Mouse (Mus musculus) lung, adult 2 months (tissue): ENCODE measurements at regions not wholly inside any gene's neighbourhood (a gene's known extent, or its start where the extent isn't known, plus 50 kb on each side); places are given as distances from the start of the nearest gene placed in this dataset.
"Not testable (repeated sequence)": the region's sequence is repeated elsewhere in the genome, so short reads cannot be mapped to it uniquely, and the experiment has no call there.

Experiments
- CTCF ChIP-seq: fragments of 200-500 bp; IDR thresholded peaks from 2 replicates; pipeline ENCODE4 v1.5.1; 2011; ENCODE audit warnings: mild to moderate bottlenecking, low read length, control low read depth; ENCODE audit not compliant: insufficient read depth
- POLR2A ChIP-seq: fragments of 200-500 bp; IDR thresholded peaks from 2 replicates; pipeline ENCODE4 v1.6.1; 2011; ENCODE audit warnings: low read depth, mild to moderate bottlenecking, control low read depth, low read length, borderline replicate concordance; ENCODE audit errors: extremely low read depth

DNA sequence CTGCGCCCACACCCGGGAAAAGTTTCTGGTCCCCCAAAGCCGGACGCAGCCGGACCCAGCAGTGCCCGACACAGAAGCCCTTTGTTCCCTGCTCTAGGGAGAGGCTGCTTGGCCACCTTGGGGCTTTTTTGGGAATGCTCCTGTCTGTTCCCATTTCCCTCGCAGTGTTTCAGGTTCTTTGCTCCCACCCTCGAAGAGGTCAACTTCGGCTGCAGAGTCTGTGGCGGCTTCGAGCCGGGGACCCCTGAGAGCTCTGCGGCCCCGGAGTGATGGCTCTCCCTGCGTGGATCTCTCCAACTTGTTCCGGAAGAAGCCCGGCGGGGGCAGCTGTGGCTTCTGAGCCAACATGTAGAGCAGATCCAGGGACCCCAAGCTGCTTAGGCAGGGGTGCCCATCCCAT, 665.3 kb upstream of the Gm21863 start:
- not testable (repeated sequence) for TF ChIP-seq POLR2A, CTCF
